Mouse (Mus musculus): ENCODE measurements around the gene Msx3. TPM values are rescaled to one million over a fixed set of nuclear protein-coding genes. Genes with fewer than 3 reads are reported as not detected.

Msx3 gene
- polyA plus RNA-seq (2017; shearing (Covaris generic)), result not detected

GRCm38 (mm10) chr7:140048361-140049114 lies at the start of gene Msx3:
Gene Msx3, minus strand, starts transcription at chr7:140049089.

DNA sequence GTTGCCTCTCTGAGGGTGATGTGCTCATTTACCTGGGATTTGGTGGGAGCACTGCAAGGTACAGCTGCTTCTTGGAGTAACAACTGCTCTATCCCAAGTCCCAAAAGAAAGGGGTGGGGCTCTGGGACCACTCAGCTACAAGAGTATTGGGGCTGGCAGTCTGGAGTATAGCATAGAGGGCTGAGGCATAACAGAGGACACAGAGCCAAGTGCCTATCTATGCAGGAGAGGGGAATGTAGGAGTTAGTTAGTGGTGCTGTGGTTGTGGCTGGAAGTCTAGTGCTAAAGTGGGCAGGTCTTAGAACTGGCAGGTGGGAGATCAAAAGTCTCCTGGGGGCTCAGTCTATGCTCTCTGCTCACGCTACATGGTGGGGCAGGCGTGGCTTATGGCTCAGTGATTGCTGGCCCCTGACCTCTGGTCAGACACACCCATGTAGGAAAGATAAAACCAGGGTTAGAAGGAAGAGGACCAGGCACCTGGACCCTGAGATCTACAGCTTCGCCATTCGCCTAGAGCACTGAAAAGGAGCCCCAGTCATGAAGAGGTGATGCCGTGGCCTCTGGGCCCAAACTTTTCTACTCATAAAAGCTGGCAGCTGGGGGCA lies 44.1 kb upstream of the Msx3 start, which contains the start of gene Prap1:
TSS of gene Prap1 (plus strand) at position 472 of the 605 bp plus-strand sequence.

GRCm38 (mm10) chr7:140082242-140082678 lies 33.4 kb upstream of the Msx3 start, which contains the start of gene Caly:
Gene Caly, minus strand, starts transcription at chr7:140082548.

DNA sequence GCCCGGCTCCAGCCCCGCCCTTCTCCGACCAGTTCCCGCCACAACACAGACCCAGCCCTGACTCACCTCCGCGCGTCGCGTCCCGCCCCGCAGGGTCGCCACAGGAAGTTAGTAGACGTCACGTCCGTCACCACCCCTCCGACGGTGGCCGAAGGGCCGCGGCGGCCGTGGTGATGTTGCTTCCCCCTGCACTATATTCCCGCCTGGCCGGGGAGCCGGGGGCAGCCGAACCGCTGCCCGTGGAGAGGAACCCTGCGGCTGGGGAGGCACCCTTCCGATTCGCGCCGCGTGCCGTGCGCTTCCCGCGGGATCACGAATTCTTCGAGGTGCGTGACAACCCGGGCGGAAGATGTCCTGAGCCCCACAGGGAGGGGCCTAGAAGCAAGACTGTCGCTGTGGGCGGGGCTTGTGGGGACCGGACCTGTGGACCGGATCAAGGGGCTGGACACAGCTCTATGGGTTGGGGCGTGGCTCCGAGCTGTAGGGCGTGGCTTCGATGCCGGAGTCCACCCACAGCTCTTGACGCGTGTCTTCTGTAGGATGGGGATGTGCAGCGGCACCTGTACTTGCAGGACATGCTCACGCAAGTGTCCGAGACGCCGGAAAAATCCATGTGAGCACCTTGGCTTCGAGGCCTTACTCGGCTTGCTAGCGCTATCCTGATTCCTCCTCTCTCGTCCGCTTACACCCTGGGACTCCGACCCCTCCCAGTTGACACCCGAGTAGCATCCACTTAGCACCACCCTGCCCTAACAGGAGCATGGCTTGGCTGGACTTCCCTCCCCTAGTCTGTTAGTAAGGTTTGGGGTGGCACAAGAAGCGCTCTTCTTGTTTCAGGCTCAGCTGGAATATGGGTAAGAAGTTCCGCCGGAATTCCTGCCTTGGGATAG lies 12.4 kb downstream of the Msx3 start, which contains the start of the genes Zfp511 and Tubgcp2:
TSS of gene Zfp511 (plus strand) at position 111 of the 890 bp plus-strand sequence.
TSS of gene Tubgcp2 (minus strand) at position 389 of the 890 bp plus-strand sequence.

Other genes starting within 250 kb of the Msx3 start
- gene Adgra1, start 214.9 kb downstream of the Msx3 start, polyA plus RNA-seq (2017; shearing (Covaris generic)), result not detected
- 0.72 TPM for gene Kndc1, start 154.4 kb downstream of the Msx3 start, polyA plus RNA-seq (2017; shearing (Covaris generic))
- 7.0 TPM for gene Utf1, start 105.3 kb downstream of the Msx3 start, polyA plus RNA-seq (2017; shearing (Covaris generic))
- gene 6430531B16Rik, start 70.3 kb downstream of the Msx3 start, polyA plus RNA-seq (2017; shearing (Covaris generic)), result 0.40 TPM
- 21.5 TPM for gene Adam8, start 56.5 kb downstream of the Msx3 start, polyA plus RNA-seq (2017; shearing (Covaris generic))
- 58.5 TPM for gene Zfp511, start 12.7 kb downstream of the Msx3 start, polyA plus RNA-seq (2017; shearing (Covaris generic))
- gene Tubgcp2, start 12.4 kb downstream of the Msx3 start, polyA plus RNA-seq (2017; shearing (Covaris generic)), result 46.5 TPM
- gene Caly, start 33.5 kb upstream of the Msx3 start, polyA plus RNA-seq (2017; shearing (Covaris generic)), result not detected
- not detected for gene Prap1, start 44.3 kb upstream of the Msx3 start, polyA plus RNA-seq (2017; shearing (Covaris generic))
- gene Fuom, start 53.4 kb upstream of the Msx3 start, polyA plus RNA-seq (2017; shearing (Covaris generic)), result 13.4 TPM
- 3.0 TPM for gene Paox, start 66.7 kb upstream of the Msx3 start, polyA plus RNA-seq (2017; shearing (Covaris generic))
- gene Echs1, start 67.4 kb upstream of the Msx3 start, polyA plus RNA-seq (2017; shearing (Covaris generic)), result 64.7 TPM
- gene Mtg1, start 88.5 kb upstream of the Msx3 start, polyA plus RNA-seq (2017; shearing (Covaris generic)), result 33.7 TPM
- not detected for gene Sprn, start 105.8 kb upstream of the Msx3 start, polyA plus RNA-seq (2017; shearing (Covaris generic))
- not detected for gene Olfr522, start 115.7 kb upstream of the Msx3 start, polyA plus RNA-seq (2017; shearing (Covaris generic))
- gene Olfr523, start 124.1 kb upstream of the Msx3 start, polyA plus RNA-seq (2017; shearing (Covaris generic)), result not detected
- gene Olfr524, start 156.9 kb upstream of the Msx3 start, polyA plus RNA-seq (2017; shearing (Covaris generic)), result not detected
- gene Cd163l1, start 169.2 kb upstream of the Msx3 start, polyA plus RNA-seq (2017; shearing (Covaris generic)), result 0.12 TPM
- 0.49 TPM for gene 5830411N06Rik, start 198.2 kb upstream of the Msx3 start, polyA plus RNA-seq (2017; shearing (Covaris generic))

All from inflammation-experienced regulatory T-cells, adult 16 weeks (primary cell).